Mouse (Mus musculus) limb, embryonic 14.5 days (tissue): Measurements from ENCODE around the gene Coro1a. TPM values are rescaled to one million over a fixed set of nuclear protein-coding genes. Genes with fewer than 3 reads are reported as not detected.

Experiments
- ATAC-seq: fragments of 200-750 bp; cut with Nextera tagmentation; 2 replicates; pipeline ENCODE4 v1.8.0; 2017; ENCODE audit warnings: low read depth, moderate number of reproducible peaks, moderate TSS enrichment; ENCODE audit not compliant: low FRiP score
- DNase-seq: peaks from one replicate; pipeline ENCODE4 v3.0.0-alpha.2; 2015; ENCODE audit warnings: low spot score
- H3K27ac ChIP-seq: fragments of 300-500 bp; sonication (generic); replicated peaks from 2 replicates; pipeline ENCODE4 v1.5.1; 2014; ENCODE audit warnings: low read depth, mild to moderate bottlenecking, low read length, moderate library complexity, mixed read lengths
- H3K27me3 ChIP-seq: fragments of 300-500 bp; sonication (generic); 2 replicates; pipeline ENCODE4 v1.6.1; 2014; ENCODE audit warnings: low read length, mixed read lengths; ENCODE audit not compliant: control insufficient read depth, insufficient read depth
- H3K36me3 ChIP-seq: fragments of 300-500 bp; sonication (generic); 2 replicates; pipeline ENCODE4 v1.6.1; 2014; ENCODE audit warnings: mild to moderate bottlenecking, low read length, moderate library complexity, mixed read lengths; ENCODE audit not compliant: control insufficient read depth, insufficient read depth
- H3K4me1 ChIP-seq: fragments of 300-500 bp; sonication (generic); 2 replicates; pipeline ENCODE4 v1.6.1; 2014; ENCODE audit warnings: antibody characterized with exemption, low read length, mixed read lengths; ENCODE audit not compliant: control insufficient read depth, insufficient read depth
- H3K4me2 ChIP-seq: fragments of 300-500 bp; sonication (generic); replicated peaks from 2 replicates; pipeline ENCODE4 v1.6.1; 2014; ENCODE audit warnings: low read depth, mild to moderate bottlenecking, low read length, moderate library complexity; ENCODE audit not compliant: severe bottlenecking
- H3K4me3 ChIP-seq: fragments of 300-500 bp; sonication (generic); replicated peaks from 2 replicates; pipeline ENCODE4 v1.5.1; 2014; ENCODE audit warnings: low read length
- H3K9ac ChIP-seq: fragments of 300-500 bp; sonication (generic); 2 replicates; pipeline ENCODE4 v1.6.1; 2014; ENCODE audit warnings: mild to moderate bottlenecking, low read depth, low read length, moderate library complexity; ENCODE audit not compliant: severe bottlenecking
- H3K9me3 ChIP-seq: fragments of 300-500 bp; sonication (generic); 2 replicates; pipeline ENCODE4 v1.6.1; 2016; ENCODE audit warnings: low read length; ENCODE audit not compliant: control insufficient read depth
- POLR2A ChIP-seq: fragments of 200-500 bp; IDR thresholded peaks from 2 replicates; pipeline ENCODE4 v1.8.0; 2012; ENCODE audit warnings: inconsistent platforms, mild to moderate bottlenecking, moderate library complexity, borderline replicate concordance; ENCODE audit not compliant: insufficient read depth, insufficient read length; ENCODE audit errors: extremely low read depth
- WGBS: fragments of 180-500 bp; shearing (Covaris S2); extraction: QIAGEN DNeasy Blood & Tissue Kit; methylation state at CpG from one replicate; pipeline ENCODE4 v1.1.7; 2014; 5-methylcytosine and 5-hydroxymethylcytosine counted together
- polyA plus RNA-seq, 2 experiments: library from polyadenylated mRNA; depleted of rRNA in 1 of 2; stranded (reverse) in 1 of 2; unstranded in 1 of 2; fragments of >200 nt; fragmentation: Nextera tagmentation in 1 of 2; extraction: Ambion mirVana in 1 of 2; gene quantifications; 2 replicates each; pipeline versions ENCODE4 v1.2.1 to v1.2.3; 2012 to 2014

Gene Coro1a
- polyA plus RNA-seq, 2 experiments = 33.4 to 45.0 TPM

- Histone ChIP-seq H3K4me2 (no peak overlapping the region), H3K4me1 (no peaks in the 10 kb centered on the region), H3K4me3 (no peak overlapping the region), H3K9me3 (no peaks in the 10 kb centered on the region), H3K36me3 (no peaks in the 10 kb centered on the region), H3K27ac (no peak overlapping the region), H3K9ac (no peak overlapping the region), H3K27me3 (no peaks in the 10 kb centered on the region)
- 89% methylated on average over 3 of the region's 3 CpGs for WGBS
- TF ChIP-seq POLR2A = no peak
- DNase-seq (no peak), ATAC-seq (no peak)
Measured at GRCm38 (mm10) chr7:126717566-126717965, 10.0 kb upstream of the Coro1a start.

GRCm38 (mm10) chr7:126715679-126716078 lies 8.1 kb upstream of the Coro1a start:
- ATAC-seq (no peak), DNase-seq (no peak)
- Histone ChIP-seq H3K9ac (no peak overlapping the region), H3K27me3 (no peaks in the 10 kb centered on the region), H3K27ac (no peak overlapping the region), H3K36me3 (no peaks in the 10 kb centered on the region), H3K4me1 (no peaks in the 10 kb centered on the region), H3K4me2 (no peak overlapping the region), H3K9me3 (no peaks in the 10 kb centered on the region), H3K4me3 (no peak overlapping the region)
- 78% methylated on average over 4 of the region's 4 CpGs for WGBS
- no peak for TF ChIP-seq POLR2A

GRCm38 (mm10) chr7:126711910-126712309 lies 4.3 kb upstream of the Coro1a start:
- ATAC-seq = no peak
- DNase-seq = no peak
- 72% methylated on average over 3 of the region's 3 CpGs for WGBS
- Histone ChIP-seq H3K27me3 (no peaks in the 10 kb centered on the region), H3K36me3 (no peaks in the 10 kb centered on the region), H3K4me3 (no peak overlapping the region), H3K27ac (no peak overlapping the region), H3K4me1 (no peaks in the 10 kb centered on the region), H3K9ac (no peak overlapping the region), H3K9me3 (no peaks in the 10 kb centered on the region), H3K4me2 (no peak overlapping the region)
- no peak for TF ChIP-seq POLR2A

- WGBS = 59% methylated on average over 4 of the region's 4 CpGs
- no peak for ATAC-seq
- no peaks in the 10 kb centered on the region for H3K36me3 ChIP-seq
Measured at GRCm38 (mm10) chr7:126710266-126710665, 2.7 kb upstream of the Coro1a start.

GRCm38 (mm10) chr7:126708175-126708952 lies 777 bp upstream of the Coro1a start:
- H3K27me3 ChIP-seq = no peaks in the 10 kb centered on the region
- H3K4me1 ChIP-seq = peaks cover 7% of the 10 kb centered on the region; the same call in 1 of the 2 replicates
- ATAC-seq = no peak
- H3K36me3 ChIP-seq = no peaks in the 10 kb centered on the region
- no peaks in the 10 kb centered on the region for H3K9me3 ChIP-seq
- no peak for DNase-seq
- no peak overlapping the region for H3K27ac ChIP-seq
- no peak overlapping the region for H3K4me2 ChIP-seq
- H3K9ac ChIP-seq = no peak overlapping the region
- 85% methylated on average over 10 of the region's 10 CpGs for WGBS
- H3K4me3 ChIP-seq = no peak overlapping the region
- no peak for TF ChIP-seq POLR2A

More at GRCm38 (mm10) chr7:126710266-126710665, 2.7 kb upstream of the Coro1a start:
- no peak for TF ChIP-seq POLR2A
- Histone ChIP-seq H3K4me3 (no peak overlapping the region), H3K4me1 (no peaks in the 10 kb centered on the region), H3K9ac (no peak overlapping the region), H3K4me2 (no peak overlapping the region), H3K9me3 (no peaks in the 10 kb centered on the region), H3K27me3 (no peaks in the 10 kb centered on the region), H3K27ac (no peak overlapping the region)
- no peak for DNase-seq
